Mouse (Mus musculus): ENCODE measurements around the gene Aadacl4. TPM values are rescaled to one million over a fixed set of nuclear protein-coding genes. Genes with fewer than 3 reads are reported as not detected.

Gene Aadacl4
- polyA plus RNA-seq (2014; fragmentation: Illumina TruSeq; extraction: RNeasy Lipid Tissue Mini Kit (QIAGEN cat#74804); ENCODE audit: low read depth, low replicate concordance) = not detected

DNA sequence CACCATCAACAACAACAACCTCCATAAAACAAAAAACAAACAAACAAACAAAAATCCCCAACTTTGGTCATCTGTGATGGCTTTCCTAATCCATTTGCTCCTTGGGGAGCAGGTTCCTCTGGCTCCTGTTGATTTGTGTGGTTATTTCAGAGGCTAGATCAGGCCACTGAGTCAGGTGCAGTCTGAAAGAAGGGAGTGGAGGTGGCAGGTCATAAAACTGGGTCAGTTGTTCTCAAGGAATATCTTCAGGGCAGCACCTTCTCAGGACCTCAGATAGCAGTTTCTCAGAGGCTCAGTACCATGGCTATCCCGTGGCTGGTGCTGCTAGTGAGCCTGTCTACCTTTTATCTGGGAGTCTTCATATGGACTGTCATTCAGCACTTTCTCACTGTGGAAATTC, at the start of gene Aadacl4:
Gene Aadacl4 (plus strand): TSS at position 301 of the 400 bp plus-strand sequence.

DNA sequence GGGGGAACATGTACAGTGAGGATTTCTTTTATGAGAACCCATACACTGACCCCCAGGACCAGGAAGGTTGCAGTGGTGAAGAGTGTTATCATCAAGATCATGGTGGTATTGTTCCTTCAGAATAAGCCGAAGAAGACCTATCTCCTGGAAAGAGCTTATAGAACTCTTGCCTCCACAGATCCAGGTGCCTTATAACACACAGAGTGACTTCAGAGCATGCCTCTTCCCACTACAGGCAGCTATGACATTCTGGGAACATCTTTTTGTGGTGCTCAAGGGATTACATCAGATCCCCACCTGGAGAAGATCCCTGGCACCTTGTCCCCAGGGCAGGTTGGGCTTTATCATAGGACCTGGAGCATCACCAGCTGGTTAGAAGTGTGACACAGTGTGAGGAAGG, 48.5 kb upstream of the Aadacl4 start, which contains the start of gene Gm13124:
Gene Gm13124 (minus strand): TSS at position 101 of the 400 bp plus-strand sequence.

Other genes with a start within 250 kb of the Aadacl4 start
- not detected for gene Pramef20, start 235.8 kb upstream of the Aadacl4 start, polyA plus RNA-seq (2014; fragmentation: Illumina TruSeq; extraction: RNeasy Lipid Tissue Mini Kit (QIAGEN cat#74804); ENCODE audit: low read depth, low replicate concordance)
- not detected for gene Pramef12, start 205.2 kb upstream of the Aadacl4 start, polyA plus RNA-seq (2014; fragmentation: Illumina TruSeq; extraction: RNeasy Lipid Tissue Mini Kit (QIAGEN cat#74804); ENCODE audit: low read depth, low replicate concordance)
- gene 1700012P22Rik, start 174.9 kb upstream of the Aadacl4 start, polyA plus RNA-seq (2014; fragmentation: Illumina TruSeq; extraction: RNeasy Lipid Tissue Mini Kit (QIAGEN cat#74804); ENCODE audit: low read depth, low replicate concordance) = not detected
- not detected for gene Gm9944, start 160.4 kb upstream of the Aadacl4 start, polyA plus RNA-seq (2014; fragmentation: Illumina TruSeq; extraction: RNeasy Lipid Tissue Mini Kit (QIAGEN cat#74804); ENCODE audit: low read depth, low replicate concordance)
- not detected for gene Aadacl3, start 150.0 kb upstream of the Aadacl4 start, polyA plus RNA-seq (2014; fragmentation: Illumina TruSeq; extraction: RNeasy Lipid Tissue Mini Kit (QIAGEN cat#74804); ENCODE audit: low read depth, low replicate concordance)
- not detected for gene 9430007A20Rik, start 93.9 kb upstream of the Aadacl4 start, polyA plus RNA-seq (2014; fragmentation: Illumina TruSeq; extraction: RNeasy Lipid Tissue Mini Kit (QIAGEN cat#74804); ENCODE audit: low read depth, low replicate concordance)
- gene Gm13124, start 48.6 kb upstream of the Aadacl4 start, polyA plus RNA-seq (2014; fragmentation: Illumina TruSeq; extraction: RNeasy Lipid Tissue Mini Kit (QIAGEN cat#74804); ENCODE audit: low read depth, low replicate concordance) = not detected
- not detected for gene Gm436, start 72.7 kb downstream of the Aadacl4 start, polyA plus RNA-seq (2014; fragmentation: Illumina TruSeq; extraction: RNeasy Lipid Tissue Mini Kit (QIAGEN cat#74804); ENCODE audit: low read depth, low replicate concordance)
- gene Gm13178, start 107.7 kb downstream of the Aadacl4 start, polyA plus RNA-seq (2014; fragmentation: Illumina TruSeq; extraction: RNeasy Lipid Tissue Mini Kit (QIAGEN cat#74804); ENCODE audit: low read depth, low replicate concordance) = not detected
- not detected for gene Gm438, start 172.9 kb downstream of the Aadacl4 start, polyA plus RNA-seq (2014; fragmentation: Illumina TruSeq; extraction: RNeasy Lipid Tissue Mini Kit (QIAGEN cat#74804); ENCODE audit: low read depth, low replicate concordance)